Mouse (Mus musculus) stomach, embryonic 14.5 days (tissue): ENCODE data around the gene Crkl. TPM values are rescaled to one million over a fixed set of nuclear protein-coding genes. Genes with fewer than 3 reads are reported as not detected.
A peak's percentile ranks its signal among the peaks of the same experiment; 100 is the strongest.

Experiments
- ATAC-seq: fragments of 200-750 bp; cut with Nextera tagmentation; 2 replicates; pipeline ENCODE4 v1.8.0; 2017; ENCODE audit warnings: low read depth, moderate TSS enrichment; ENCODE audit not compliant: insufficient number of reproducible peaks, insufficient read depth, low FRiP score
- H3K27ac ChIP-seq: fragments of 300-500 bp; sonication (generic); 2 replicates; pipeline ENCODE4 v1.5.1; 2014; ENCODE audit warnings: mild to moderate bottlenecking, low read length, moderate library complexity, mixed read lengths
- H3K27me3 ChIP-seq: fragments of 300-500 bp; sonication (generic); 2 replicates; pipeline ENCODE4 v1.6.1; 2014; ENCODE audit warnings: low read length, control low read depth, mixed read lengths; ENCODE audit not compliant: control insufficient read depth, insufficient read depth
- H3K36me3 ChIP-seq: fragments of 300-500 bp; sonication (generic); 2 replicates; pipeline ENCODE4 v1.6.1; 2014; ENCODE audit warnings: mild to moderate bottlenecking, control low read depth, low read length, moderate library complexity, mixed read lengths; ENCODE audit not compliant: control insufficient read depth, insufficient read depth
- H3K4me1 ChIP-seq: fragments of 300-500 bp; sonication (generic); 2 replicates; pipeline ENCODE4 v1.6.1; 2014; ENCODE audit warnings: low read length, control low read depth, mixed read lengths; ENCODE audit not compliant: control insufficient read depth, insufficient read depth
- H3K4me2 ChIP-seq: fragments of 300-500 bp; sonication (generic); replicated peaks from 2 replicates; pipeline ENCODE4 v1.6.1; 2014; ENCODE audit warnings: low read depth, low read length, control low read depth
- H3K4me3 ChIP-seq: fragments of 300-500 bp; sonication (generic); 2 replicates; pipeline ENCODE4 v1.5.1; 2014; ENCODE audit warnings: low read depth, low read length, control low read depth
- H3K9ac ChIP-seq: fragments of 300-500 bp; sonication (generic); replicated peaks from 2 replicates; pipeline ENCODE4 v1.6.1; 2014; ENCODE audit warnings: low read depth, mild to moderate bottlenecking, control low read depth, low read length, moderate library complexity, mixed read lengths
- H3K9me3 ChIP-seq: fragments of 300-500 bp; sonication (generic); 2 replicates; pipeline ENCODE4 v1.6.1; 2016; ENCODE audit warnings: low read depth, low read length, control low read depth; ENCODE audit not compliant: control insufficient read depth
- WGBS: fragments of 180-500 bp; shearing (Covaris S2); extraction: QIAGEN DNeasy Blood & Tissue Kit; methylation state at CpG from one replicate; pipeline ENCODE4 v1.1.7; 2014; 5-methylcytosine and 5-hydroxymethylcytosine counted together
- polyA plus RNA-seq: library from polyadenylated mRNA; unstranded; fragments of >200 nt; fragmentation: Nextera tagmentation; extraction: Ambion mirVana; gene quantifications from 2 replicates; pipeline ENCODE4 v1.2.1, GENCODE M21; 2014

The Crkl gene
- polyA plus RNA-seq, 1 experiment from 2014 or later, result 62.3 TPM

- peaks cover 4% of the 10 kb centered on the region; the same call in 1 of the 2 replicates for H3K36me3 ChIP-seq
- 67% methylated on average over 2 of the region's 2 CpGs for WGBS
Measured at GRCm38 (mm10) chr16:17432576-17432975, 19.2 kb upstream of the Crkl start.

GRCm38 (mm10) chr16:17452373-17452715, 557 bp downstream of the Crkl start:
- ATAC-seq, result no peak
- Histone ChIP-seq H3K4me3 (peak overlapping the region; percentile 98), H3K4me2 (peak overlapping the region; percentile 94), H3K9ac (peak overlapping the region; percentile 92), H3K27ac (peak overlapping the region; percentile 96), H3K4me1 (peaks cover 13% of the 10 kb centered on the region; the same call in 1 of the 2 replicates), H3K27me3 (no peaks in the 10 kb centered on the region), H3K9me3 (no peaks in the 10 kb centered on the region), H3K36me3 (peaks cover 12% of the 10 kb centered on the region; the same call in 1 of the 2 replicates)
- WGBS, result under 1% methylated on average over 24 of the region's 24 CpGs

More at GRCm38 (mm10) chr16:17432576-17432975, 19.2 kb upstream of the Crkl start:
- Histone ChIP-seq H3K4me3 (no peak overlapping the region), H3K4me2 (no peak overlapping the region), H3K27me3 (no peaks in the 10 kb centered on the region), H3K9ac (no peak overlapping the region), H3K27ac (no peak overlapping the region), H3K9me3 (no peaks in the 10 kb centered on the region), H3K4me1 (no peaks in the 10 kb centered on the region)
- ATAC-seq, result no peak

GRCm38 (mm10) chr16:17456901-17457300, 5.1 kb downstream of the Crkl start:
- peaks cover 13% of the 10 kb centered on the region; the same call in 1 of the 2 replicates for H3K4me1 ChIP-seq
- ATAC-seq, result no peak
- no peaks in the 10 kb centered on the region for H3K9me3 ChIP-seq
- H3K36me3 ChIP-seq, result peaks cover 22% of the 10 kb centered on the region; the same call in 1 of the 2 replicates
- H3K9ac ChIP-seq, result no peak overlapping the region
- no peaks in the 10 kb centered on the region for H3K27me3 ChIP-seq
- WGBS, result 97% methylated on average over 1 of the region's 1 CpGs
- no peak overlapping the region for H3K27ac ChIP-seq
- no peak overlapping the region for H3K4me2 ChIP-seq
- H3K4me3 ChIP-seq, result no peak overlapping the region

GRCm38 (mm10) chr16:17460254-17460653, 8.5 kb downstream of the Crkl start:
- 0 out of 2 replicates have a peak, but pooled peaks cover 5% of the 10 kb centered on the region for H3K4me1 ChIP-seq
- no peak for ATAC-seq
- H3K9me3 ChIP-seq, result no peaks in the 10 kb centered on the region
- no peak overlapping the region for H3K27ac ChIP-seq
- peaks cover 22% of the 10 kb centered on the region; the same call in 1 of the 2 replicates for H3K36me3 ChIP-seq
- WGBS, result 91% methylated on average over 4 of the region's 4 CpGs
- no peak overlapping the region for H3K4me3 ChIP-seq
- H3K27me3 ChIP-seq, result no peaks in the 10 kb centered on the region
- no peak overlapping the region for H3K9ac ChIP-seq
- H3K4me2 ChIP-seq, result no peak overlapping the region

- Histone ChIP-seq H3K9me3 (no peaks in the 10 kb centered on the region), H3K4me1 (no peaks in the 10 kb centered on the region), H3K4me2 (no peak overlapping the region), H3K27me3 (no peaks in the 10 kb centered on the region), H3K9ac (no peak overlapping the region), H3K27ac (no peak overlapping the region), H3K4me3 (no peak overlapping the region), H3K36me3 (peaks cover 13% of the 10 kb centered on the region; the same call in 1 of the 2 replicates)
- 88% methylated on average over 1 of the region's 1 CpGs for WGBS
- no peak for ATAC-seq
Measured at GRCm38 (mm10) chr16:17461596-17461995, 9.8 kb downstream of the Crkl start.

GRCm38 (mm10) chr16:17463184-17463583, 11.4 kb downstream of the Crkl start:
- Histone ChIP-seq H3K9ac (no peak overlapping the region), H3K9me3 (no peaks in the 10 kb centered on the region), H3K27ac (no peak overlapping the region), H3K4me3 (no peak overlapping the region), H3K4me2 (no peak overlapping the region), H3K36me3 (peaks cover 11% of the 10 kb centered on the region; the same call in 1 of the 2 replicates), H3K4me1 (0 out of 2 replicates have a peak, but pooled peaks cover 4% of the 10 kb centered on the region), H3K27me3 (no peaks in the 10 kb centered on the region)
- WGBS, result 74% methylated on average over 2 of the region's 2 CpGs
- ATAC-seq, result no peak

GRCm38 (mm10) chr16:17466875-17467663, 15.3 kb downstream of the Crkl start:
- Histone ChIP-seq H3K4me1 (0 out of 2 replicates have a peak, but pooled peaks cover 4% of the 10 kb centered on the region), H3K4me3 (no peak overlapping the region), H3K9ac (no peak overlapping the region), H3K4me2 (no peak overlapping the region), H3K9me3 (no peaks in the 10 kb centered on the region), H3K27ac (no peak overlapping the region), H3K36me3 (peaks cover 11% of the 10 kb centered on the region; the same call in 1 of the 2 replicates), H3K27me3 (no peaks in the 10 kb centered on the region)
- WGBS, result 80% methylated on average over 4 of the region's 4 CpGs
- ATAC-seq, result no peak

- 81% methylated on average over 6 of the region's 6 CpGs for WGBS
- no peak overlapping the region for H3K4me2 ChIP-seq
- ATAC-seq, result no peak
- peaks cover 20% of the 10 kb centered on the region for H3K36me3 ChIP-seq
- H3K27ac ChIP-seq, result no peak overlapping the region
- H3K9ac ChIP-seq, result no peak overlapping the region
- H3K27me3 ChIP-seq, result no peaks in the 10 kb centered on the region
- H3K9me3 ChIP-seq, result no peaks in the 10 kb centered on the region
- H3K4me3 ChIP-seq, result no peak overlapping the region
- H3K4me1 ChIP-seq, result 0 out of 2 replicates have a peak, but pooled peaks cover under 1% of the 10 kb centered on the region
Measured at GRCm38 (mm10) chr16:17472498-17472897, 20.7 kb downstream of the Crkl start.
